Mouse (Mus musculus): ENCODE results near the gene Akna.

Akna gene

DNA sequence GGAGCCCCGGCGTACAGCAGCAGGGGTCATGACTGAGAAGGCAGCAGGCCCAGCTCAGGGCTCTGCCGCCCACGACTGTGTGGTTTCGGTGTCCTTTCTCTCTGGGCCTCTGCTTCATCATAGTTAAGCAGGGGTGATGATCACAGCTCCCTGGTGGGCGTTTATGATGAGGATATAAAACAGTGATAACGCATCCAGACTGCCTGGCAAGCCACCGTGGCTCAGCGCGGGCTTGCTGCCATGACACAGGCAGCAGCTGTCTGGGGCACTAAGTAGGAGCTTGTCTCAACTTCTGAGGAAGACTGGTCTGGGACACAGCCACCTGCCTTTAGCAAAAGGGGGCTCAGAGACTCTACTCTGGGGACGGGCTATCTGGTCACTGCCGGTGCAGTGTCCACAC is 19.7 kb downstream of the Akna start:
- no peak for DNase-seq (ENCODE audit: low spot score)

DNA sequence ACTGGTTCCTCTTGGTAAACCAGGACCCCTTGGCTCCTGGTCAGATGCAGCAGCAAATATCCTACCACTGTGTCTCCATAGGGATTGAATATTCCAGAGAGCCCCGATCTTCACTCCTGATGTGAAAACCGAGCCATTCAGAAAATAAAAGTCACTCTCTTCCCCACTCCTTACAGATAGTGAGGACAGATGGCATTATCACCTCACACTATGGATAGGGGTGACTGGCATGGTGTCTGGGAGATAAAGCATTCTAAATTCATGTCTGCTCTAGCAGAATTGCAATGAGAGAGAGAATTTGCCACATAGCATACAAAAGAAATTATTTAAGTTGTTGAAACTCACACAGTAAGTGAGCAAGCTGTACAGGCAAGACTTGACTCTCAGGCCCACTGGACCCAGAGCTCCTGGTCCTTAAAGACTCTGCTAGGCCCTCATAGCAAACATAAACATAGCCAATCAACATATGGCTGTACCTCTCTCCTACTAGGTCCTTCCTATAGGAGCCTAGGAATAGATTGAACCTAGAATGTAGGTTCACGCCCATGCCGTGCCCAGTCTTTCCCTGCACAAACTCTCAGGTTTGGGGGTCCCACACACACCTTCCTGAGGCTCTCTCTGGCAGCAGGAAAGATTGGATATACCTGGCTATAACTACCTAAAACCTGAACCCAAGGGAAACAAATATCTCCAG is 20.3 kb downstream of the Akna start:
- no peak for DNase-seq (ENCODE audit: low spot score)

DNA sequence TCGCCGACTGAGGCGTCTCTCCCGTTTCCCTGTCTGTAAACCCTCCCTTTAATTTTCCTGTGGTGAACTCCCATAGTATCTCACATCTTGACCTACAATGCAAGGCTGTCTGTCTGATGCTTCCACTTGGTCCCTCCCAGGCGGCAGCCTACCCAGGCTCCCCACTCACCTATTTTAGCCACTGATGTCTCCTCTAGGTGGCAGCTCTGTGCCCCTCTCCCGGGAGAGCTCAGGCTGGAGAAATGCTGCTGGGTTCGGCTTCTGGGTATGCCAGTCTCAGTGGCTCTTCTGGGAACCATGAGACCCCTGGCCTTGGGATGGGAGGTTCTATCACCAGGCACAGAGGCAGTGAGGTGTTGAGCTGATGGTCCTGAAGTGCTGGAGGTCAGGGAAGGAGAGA is 25.7 kb downstream of the Akna start:
- DNase-seq (ENCODE audit: low spot score), result peak; percentile 13

DNA sequence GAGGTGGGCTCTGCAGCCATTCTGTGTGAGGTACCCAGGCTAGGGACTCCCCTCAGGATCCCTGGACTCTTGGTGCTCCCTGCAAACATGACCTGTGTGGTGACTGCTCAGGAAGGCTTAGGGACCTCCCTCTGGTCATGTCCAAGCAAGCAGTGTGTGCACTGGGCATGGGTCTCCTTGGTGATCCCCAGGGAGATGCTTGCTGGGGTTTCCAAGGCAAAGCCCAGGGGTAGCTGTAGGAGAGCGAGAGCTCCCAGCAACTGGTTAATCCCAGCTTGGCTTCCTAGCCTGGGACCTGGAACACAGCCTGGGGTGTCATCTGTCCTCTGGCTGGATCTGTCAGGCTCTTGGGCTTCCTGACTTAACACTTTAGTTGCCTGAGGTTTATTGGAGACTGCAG is 27.8 kb downstream of the Akna start:
- DNase-seq (ENCODE audit: low spot score), result no peak

DNA sequence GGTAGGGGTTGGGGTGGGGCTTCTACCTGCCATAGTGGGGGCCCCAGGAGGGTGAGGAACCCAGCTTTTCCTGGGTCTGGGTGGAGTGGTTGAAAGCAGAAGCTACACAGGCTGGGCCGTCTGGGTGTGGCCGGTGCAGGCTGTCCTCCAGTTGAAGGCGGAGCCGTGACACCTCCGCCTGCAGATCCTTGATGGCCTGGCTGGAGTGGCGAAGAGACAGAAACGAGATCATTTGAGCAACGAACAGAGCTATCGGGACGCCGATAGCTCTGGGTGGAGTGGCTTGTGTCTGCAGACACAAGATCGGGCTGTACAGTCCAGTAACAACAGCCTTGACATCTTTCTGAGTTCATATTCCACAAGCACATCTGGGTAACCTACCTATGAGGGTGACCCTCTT is 28.8 kb downstream of the Akna start:
- DNase-seq (ENCODE audit: low spot score), result no peak

DNA sequence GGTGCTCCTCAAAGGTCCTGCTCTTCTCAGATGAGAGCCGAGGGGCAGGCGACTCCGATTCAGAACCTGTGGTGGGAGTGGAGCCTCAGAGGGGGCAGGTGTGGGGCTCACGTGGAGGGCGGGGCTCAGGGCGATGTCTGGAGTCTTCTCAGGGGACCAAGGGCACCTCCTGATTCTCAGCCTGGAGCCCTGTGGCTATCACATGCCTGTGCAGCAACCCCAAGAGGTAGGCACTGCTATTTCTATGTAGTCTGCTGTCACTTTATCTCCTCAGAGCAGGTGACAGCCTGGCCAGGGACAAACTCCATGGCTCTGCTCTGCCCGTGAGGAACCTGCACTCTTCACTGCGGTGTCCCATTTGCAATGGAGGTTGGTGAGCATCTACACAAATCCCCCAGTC is 29.8 kb downstream of the Akna start:
- DNase-seq (ENCODE audit: low spot score), result no peak

DNA sequence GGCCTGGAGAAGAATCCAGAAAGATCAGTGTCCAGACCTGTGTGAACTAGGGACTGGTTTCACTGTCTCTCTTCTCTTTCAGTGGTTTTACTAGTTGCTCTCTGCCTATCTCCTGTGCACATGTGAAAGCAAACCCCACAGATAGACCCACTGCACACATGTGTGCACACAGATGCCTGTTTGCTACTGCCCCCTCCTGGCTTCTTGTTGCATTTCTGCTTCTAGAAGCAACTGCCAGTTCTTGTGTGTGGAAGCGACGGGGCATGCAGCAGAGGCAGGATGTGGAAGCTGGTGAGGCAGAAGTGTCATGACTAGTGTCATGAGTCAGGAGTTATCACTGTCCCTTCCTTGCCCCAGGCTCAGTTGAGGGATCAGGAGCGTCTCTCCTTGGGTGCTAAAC is 31.3 kb downstream of the Akna start:
- DNase-seq (ENCODE audit: low spot score), result peak; percentile 63

DNA sequence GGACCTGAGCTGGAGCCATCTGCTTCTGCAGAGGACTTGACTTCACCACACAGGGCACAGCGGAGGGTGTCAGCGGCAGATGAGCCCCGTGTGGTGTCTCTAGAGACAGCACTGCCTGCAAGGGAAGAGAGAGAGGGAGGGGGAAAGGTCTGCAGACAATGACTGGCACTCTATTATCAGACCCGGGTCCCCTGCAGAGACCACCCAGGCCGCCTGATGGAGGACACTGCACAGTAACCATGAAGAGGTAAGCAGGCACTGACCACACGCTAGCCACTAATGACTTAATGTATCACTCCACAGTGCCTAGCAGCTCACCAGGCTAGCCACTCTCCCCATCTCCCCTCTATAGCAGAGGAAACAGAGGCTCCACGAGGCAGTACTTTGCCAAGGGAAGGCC is 32.3 kb downstream of the Akna start:
- DNase-seq (ENCODE audit: low spot score), result no peak

DNA sequence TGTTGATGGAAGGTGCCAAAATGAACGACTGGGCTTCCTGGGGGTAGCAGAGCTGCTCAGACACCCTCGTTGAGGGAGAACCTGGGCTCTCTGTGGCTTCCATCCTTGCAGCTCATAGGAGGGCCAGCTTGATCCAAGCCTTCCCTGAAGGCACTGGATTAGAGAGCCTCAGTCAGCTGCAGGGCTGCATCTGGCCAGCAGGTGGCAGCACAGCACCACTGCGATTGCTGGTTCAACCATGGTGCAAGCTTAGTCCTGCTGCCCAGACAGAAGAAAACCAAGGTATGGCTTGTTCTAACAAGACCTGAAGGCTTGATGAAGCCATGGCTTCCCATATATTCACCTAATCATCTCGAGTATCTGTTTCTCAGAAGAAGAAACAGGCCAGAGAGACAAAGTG is 34.6 kb downstream of the Akna start:
- peak; percentile 87 for DNase-seq (ENCODE audit: low spot score)

DNA sequence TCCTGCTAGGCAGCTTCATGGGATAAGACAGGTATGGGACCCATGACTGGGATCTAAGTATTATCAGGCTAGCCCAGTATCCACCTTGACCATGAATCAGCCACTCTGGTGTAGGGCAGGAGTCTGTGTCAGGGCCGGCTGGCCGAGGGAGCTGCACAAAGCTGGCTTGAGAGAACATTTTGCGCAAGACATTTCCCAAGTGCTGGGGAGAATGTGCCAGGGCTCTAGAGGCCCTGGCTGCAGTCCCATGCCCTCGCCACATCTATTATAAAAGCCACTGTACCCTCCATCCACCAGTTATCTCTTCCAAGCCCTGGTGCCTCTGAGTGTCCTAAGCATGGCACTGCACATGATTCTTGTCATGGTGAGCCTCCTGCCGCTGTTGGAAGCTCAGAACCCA is 41.0 kb downstream of the Akna start, which contains the start of gene Orm2:
Gene Orm2 (plus strand): TSS at position 300 of the 400 bp plus-strand sequence.
- DNase-seq (ENCODE audit: low spot score), result no peak

DNA sequence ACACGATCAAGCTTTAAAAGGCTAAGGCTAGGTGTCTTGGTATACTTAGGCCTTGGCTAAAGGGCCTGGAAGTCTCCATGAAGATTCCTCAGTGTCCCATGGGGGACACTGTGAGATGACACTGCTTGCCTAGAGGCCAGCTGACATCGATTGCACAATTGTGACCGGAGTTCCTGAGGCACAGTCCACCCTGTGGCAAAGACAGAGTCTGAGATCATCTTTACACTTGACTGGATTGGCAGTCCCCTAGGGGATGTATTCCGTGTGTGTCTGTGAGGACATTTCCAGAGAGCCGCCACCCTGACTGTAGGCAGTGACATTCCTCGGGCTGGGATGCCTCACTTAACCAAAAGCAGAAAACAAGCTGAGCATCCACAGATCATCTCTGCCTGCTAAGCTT is 43.3 kb downstream of the Akna start:
- DNase-seq (ENCODE audit: low spot score), result no peak

DNA sequence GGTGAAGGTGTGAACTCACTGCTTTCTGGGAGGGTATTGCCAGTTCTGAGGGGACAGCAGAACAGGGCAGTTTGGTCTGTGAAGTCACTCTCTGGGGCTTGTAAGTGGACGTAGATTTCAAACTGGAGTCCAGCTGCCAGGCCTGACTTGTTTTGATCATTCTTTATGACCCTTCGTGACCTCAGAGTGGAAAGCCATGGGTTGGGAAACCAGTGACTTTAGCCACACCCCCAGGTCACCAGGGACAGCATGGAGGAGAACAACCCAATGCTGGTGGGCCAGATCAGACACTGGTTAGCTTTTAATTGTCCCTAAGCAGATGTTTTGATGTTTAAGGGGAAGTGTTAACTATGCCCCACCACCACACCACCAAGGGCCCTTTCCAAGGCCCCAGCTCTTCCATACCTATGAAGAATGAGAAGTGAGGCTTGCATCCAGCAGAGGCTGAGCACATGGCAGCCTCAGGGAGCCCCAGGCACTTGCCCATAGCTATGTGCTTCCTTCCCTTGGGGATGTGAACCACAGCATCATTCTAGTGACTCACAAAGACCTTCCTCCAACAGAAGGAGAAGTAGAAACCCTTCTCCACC is 46.1 kb downstream of the Akna start:
- DNase-seq (ENCODE audit: low spot score), result no peak

DNA sequence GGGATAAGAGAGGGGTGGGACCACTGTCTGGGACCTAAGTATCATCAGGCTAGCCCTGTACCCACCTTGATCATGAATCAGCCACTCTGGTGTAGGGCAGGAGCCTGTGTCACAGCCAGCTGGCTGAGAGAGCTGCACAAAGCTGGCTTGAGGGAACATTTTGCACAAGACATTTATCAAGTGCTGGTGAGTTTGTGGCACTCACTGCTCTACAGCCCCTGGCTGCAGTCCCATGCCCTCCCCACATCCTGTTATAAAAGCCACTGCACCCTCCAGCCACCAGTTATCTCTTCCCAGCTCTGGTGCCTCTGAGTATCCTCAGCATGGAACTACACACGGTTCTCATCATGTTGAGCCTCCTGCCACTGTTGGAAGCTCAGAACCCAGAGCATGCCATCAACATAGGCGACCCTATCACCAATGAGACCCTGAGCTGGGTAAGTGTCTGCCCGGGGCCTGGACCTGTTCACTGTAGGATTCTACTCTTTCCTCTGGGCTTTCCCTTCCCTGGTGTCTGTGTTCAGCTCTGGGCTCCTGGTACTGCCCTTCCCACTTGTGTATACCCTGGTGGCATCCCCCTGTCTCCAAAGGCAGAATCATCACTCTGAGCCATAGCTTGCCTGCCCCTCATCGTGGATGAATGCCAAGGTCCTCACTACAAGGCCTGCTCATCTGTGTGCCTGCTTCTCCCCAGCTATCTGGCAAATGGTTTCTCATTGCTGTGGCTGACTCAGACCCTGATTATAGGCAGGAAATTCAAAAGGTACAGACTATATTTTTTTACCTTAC is 47.1 kb downstream of the Akna start, which contains the start of gene Orm3:
Gene Orm3 (plus strand): TSS at position 286 of the 789 bp plus-strand sequence.
- no peak for DNase-seq (ENCODE audit: low spot score)

DNA sequence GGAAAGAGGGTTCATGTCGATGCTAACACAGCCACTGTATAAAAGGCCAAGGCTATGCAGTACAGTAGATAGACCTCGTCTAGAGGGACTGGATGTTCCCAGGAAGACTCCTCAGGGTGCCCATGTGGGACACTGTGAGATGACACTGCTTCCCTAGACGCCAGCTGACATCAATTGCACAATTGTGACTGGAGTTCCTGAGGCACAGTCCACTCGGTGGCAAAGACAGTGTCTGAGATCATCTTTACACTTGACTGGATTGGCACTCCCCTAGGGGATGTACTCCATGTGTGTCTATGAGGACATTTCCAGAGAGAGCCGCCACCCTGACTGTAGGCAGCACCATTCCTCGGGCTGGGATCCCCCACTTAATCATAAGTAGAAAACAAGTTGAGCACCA is 54.6 kb downstream of the Akna start:
- no peak for DNase-seq (ENCODE audit: low spot score)

DNA sequence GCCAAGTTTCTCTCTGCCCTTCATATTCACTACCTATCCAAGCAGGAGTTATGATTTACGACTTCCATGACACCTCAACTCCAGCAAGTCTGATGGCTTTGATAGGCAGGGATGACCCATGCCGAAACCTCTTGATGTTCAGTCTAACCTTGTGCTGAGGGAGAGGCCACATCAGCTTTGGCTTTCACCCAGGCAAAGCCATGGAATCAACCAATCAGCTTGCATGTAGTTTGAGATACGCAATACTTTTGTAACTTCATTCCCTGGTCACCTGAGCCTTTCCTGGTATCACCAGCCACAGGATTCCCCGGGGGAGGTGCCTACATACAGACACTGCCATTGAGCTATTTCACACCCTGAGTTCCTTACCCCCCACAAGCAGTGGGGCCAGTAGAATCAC is 56.5 kb downstream of the Akna start:
- DNase-seq (ENCODE audit: low spot score), result no peak

DNA sequence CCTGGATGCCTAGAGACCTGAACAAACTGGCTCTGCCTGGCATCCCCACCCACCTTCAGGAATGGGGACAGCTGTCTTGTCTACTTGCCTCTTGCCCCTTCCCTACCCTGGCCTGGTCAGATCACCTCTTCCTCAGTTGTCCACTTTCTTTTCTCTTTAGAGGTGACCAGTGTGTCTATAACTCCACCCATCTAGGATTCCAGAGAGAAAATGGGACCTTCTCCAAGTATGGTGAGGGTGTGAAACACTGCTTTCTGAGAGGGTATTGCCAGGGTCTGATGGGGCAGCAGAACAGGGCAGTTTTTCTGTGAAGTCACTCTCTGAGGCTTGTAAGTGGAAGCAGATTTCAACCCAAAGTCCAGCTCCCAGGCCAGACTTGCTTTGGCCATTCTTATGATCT is 57.9 kb downstream of the Akna start:
- no peak for DNase-seq (ENCODE audit: low spot score)

DNA sequence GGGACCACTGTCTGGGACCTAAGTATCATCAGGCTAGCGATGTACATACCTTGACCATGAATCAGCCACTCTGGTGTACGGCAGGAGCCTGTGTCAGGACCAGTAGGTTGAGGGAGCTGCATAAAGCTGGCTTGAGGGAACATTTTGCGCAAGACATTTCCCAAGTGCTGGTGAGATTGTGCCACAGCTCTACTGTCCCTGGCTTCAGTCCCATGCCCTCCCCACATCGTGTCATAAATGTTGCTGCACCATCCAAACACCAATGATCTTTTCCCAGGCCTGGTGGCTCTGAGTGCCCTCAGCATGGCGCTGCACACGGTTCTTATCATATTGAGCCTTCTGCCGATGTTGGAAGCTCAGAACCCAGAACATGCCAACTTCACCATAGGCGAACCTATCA is 58.9 kb downstream of the Akna start, which contains the start of gene Orm1:
Gene Orm1 (plus strand): TSS at position 266 of the 400 bp plus-strand sequence.
- no peak for DNase-seq (ENCODE audit: low spot score)

DNA sequence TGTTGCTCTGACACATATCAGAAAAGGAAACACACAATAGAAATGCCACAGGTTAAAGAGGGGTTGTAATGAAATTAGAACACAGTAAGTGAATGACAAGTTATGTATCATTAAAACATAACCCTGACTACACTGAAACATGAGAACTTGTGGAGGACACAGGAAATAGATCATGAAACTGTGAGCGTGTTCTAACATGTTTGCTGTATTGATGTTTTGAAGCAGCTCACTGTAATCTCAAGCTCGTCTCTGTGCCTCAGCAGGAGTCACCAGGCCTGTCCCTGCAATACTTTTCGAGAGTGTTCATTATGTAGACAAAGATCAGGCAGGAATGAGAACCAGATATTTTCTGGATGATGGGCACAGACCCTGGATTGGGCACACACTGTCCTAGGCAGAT is 59.5 kb downstream of the Akna start:
- DNase-seq (ENCODE audit: low spot score), result no peak

DNA sequence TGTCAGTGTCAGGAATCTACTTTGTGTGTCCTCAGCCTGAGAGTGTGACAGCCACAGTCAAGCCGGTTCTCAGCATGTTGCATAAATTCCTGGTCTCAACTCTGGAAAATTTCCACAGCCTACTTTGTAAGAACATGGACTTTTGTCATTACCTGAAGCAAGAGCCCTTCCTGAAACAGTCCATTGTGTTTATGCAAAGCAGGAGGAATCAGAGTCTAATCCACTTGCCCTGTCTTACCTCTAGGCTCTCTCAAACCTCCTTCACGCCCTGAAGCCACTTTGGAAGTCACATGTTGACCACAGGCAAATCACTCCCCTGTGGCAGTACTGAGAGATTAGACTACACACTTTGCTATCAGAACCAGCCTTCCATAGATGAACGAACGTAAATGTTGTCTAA is 60.7 kb downstream of the Akna start:
- DNase-seq (ENCODE audit: low spot score), result no peak

DNA sequence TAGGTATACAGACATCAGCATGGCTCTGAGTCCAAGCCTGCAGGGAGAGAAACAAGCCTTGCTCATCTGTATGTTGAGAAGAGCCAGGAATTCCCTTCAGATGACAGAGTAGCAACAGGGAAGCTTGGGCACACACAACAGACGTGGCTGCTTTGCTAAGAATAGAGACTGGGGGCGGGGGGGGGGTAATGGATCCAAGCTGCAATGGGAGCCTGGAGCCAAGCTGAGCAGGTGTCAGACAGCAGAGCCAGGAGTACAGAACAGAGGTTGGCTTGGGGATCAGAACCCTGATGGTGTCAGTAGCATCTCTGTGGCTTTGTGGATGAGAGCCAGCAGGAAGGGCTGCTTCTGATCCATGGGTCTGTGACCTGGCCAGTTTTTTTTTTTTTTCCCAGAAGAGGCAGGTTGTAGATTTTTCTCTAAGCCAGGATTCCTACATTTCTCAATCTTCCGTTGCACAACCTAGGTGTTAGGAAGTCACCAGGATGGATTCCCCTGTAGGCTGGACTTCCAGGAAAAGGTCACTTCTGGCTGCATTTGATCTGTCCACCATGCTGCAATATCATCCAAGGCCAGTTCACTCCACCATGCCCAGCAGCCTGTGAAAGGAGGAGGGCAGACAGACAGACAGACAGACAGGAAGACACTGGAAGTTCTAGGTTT is 64.6 kb downstream of the Akna start:
- DNase-seq (ENCODE audit: low spot score), result no peak

DNA sequence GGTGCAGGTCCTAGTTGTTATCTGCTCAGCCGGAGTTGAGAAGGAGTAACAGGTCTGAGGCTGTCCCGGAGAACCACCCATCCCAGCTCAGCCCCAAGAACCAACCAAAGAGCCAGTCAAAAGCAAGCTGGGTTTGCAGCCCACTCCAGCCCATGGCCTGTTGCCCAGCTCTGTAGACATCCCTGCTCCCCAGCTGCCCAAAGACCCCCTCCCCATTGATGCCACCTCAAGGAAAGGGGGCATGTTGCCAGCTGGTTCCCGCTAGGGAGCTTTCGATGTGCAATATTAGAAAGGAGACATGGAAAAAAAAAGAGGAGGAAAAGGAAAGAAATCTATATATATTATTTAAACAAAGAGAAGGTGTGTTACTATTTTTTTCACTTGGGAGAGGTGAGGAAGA is 69.8 kb downstream of the Akna start:
- DNase-seq (ENCODE audit: low spot score), result no peak

DNA sequence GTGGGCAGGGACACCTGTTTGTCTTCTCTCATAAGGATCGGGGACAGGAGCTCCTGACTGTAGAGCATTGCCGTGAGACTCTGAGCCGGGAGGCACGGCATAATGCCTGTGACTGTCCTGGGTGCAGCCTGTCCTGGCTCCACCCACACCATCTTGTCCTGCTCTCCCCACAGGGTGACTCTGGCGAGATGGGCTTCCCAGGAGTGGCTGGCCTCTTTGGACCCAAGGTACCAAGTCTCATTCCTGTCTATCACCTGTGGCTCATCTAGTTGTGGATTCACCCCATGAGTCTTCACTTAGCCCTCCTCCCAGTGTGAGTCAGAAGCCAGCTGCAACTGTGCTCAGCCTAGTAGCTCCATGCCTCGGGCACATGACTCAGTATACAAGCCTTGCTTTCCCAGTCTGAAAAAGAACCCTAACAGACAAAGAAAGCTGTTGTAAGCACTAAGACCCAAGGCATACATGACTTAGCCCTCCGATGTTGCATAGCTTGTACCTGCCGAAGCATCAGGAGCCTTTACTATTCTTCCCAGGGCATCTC is 79.8 kb downstream of the Akna start:
- no peak for DNase-seq (ENCODE audit: low spot score)

Measured in embryo, embryonic 10.5 days (tissue).